In genomic region chr4:148327266-148327997, GRCm38 (mm10) we compare ENCODE assay signal across 8 mouse cellular contexts. TPM values are rescaled to one million over a fixed set of nuclear protein-coding genes. Genes with fewer than 3 reads are reported as not detected.
DNase-seq lines count a peak whose midpoint lies in the region.

No protein-coding gene starts in this region.

- DNase-seq in left cerebral cortex, postnatal 14 days (ENCODE audit: low spot score in 2 of 2): peak; percentile 40 to 50
- no peak for DNase-seq in left cerebral cortex, adult 18-20 months (ENCODE audit: low spot score in 2 of 2)
- peak; percentile 23 for DNase-seq in forelimb bud, embryonic 11.5 days (ENCODE audit: low read depth, low spot score)
- peak; percentile 68 for DNase-seq in lung, postnatal 10 days
- DNase-seq in right cerebral cortex, postnatal 4 days: peak; percentile 46
- no peak for DNase-seq in cerebellum, adult 18-20 months
- DNase-seq in adrenal gland, postnatal 14 days: no peak
- DNase-seq in adrenal gland, postnatal 36 days: no peak

- intact Hi-C loops in left cerebral cortex, postnatal 14 days (cut with DNase I): no loop called here

RNA-seq across cellular contexts. Expression of gene Disp3, which starts 39.7 kb away (rescaled TPM):
- total RNA-seq in left cerebral cortex, postnatal 14 days (2021): 10 to 100 TPM; 23.0 to 24.8 TPM
- 10 to 100 TPM; 23.4 to 30.0 TPM for total RNA-seq in left cerebral cortex, adult 18-20 months (2021)
- 0.26 and 0.71 TPM in 2 replicates for total RNA-seq in adrenal gland, postnatal 14 days (2021)
- under 1 TPM; 0.13 to 0.63 TPM for total RNA-seq in adrenal gland, postnatal 36 days (2021)

Comparison
In these comparisons a context has a peak if more than half of its experiments do, and no peak if none do; other contexts are left out.
1. DNase-seq: peak in left cerebral cortex, postnatal 14 days (2 of 2), forelimb bud, embryonic 11.5 days (single experiment), lung, postnatal 10 days (single experiment) and right cerebral cortex, postnatal 4 days (single experiment); none in left cerebral cortex, adult 18-20 months (0 of 2), cerebellum, adult 18-20 months (0 of 2), adrenal gland, postnatal 14 days (single experiment) and adrenal gland, postnatal 36 days (0 of 2).
2. RNA of gene Disp3, which starts 39.7 kb away (total RNA-seq): 23.4 to 30.0 TPM in left cerebral cortex, adult 18-20 months and 23.0 to 24.8 TPM in left cerebral cortex, postnatal 14 days; 0.13 to 0.63 TPM in adrenal gland, postnatal 36 days and 0.26 to 0.71 TPM in adrenal gland, postnatal 14 days; every median in the first group is over 10 times any median in the second.